Mouse (Mus musculus): ENCODE measurements around the gene Ubash3b.

- no peak for TF ChIP-seq CTCF (IDR thresholded peaks at IDR 0.05; ENCODE audit: low read depth, low read length)
- TF ChIP-seq POLR2A (IDR thresholded peaks at IDR 0.05; ENCODE audit: insufficient read depth, low read length): no peak
- no peak for TF ChIP-seq EP300 (IDR thresholded peaks at IDR 0.05; ENCODE audit: insufficient read depth, low read depth, low read length)
Measured at GRCm38 (mm10) chr9:41136273-41136672, 25.2 kb downstream of the Ubash3b start.
